ENCODE assay signal across 17 mouse cellular contexts in genomic region chr2:53689223-53689880, GRCm38 (mm10).
A peak's percentile ranks its signal among the peaks of the same experiment; 100 is the strongest.
DNase-seq lines count a peak whose midpoint lies in the region; ATAC-seq and TF ChIP-seq lines count a peak whose summit lies in the region.
"Had no signal": no experiment of that assay in that cellular context is flagged by ENCODE, and none has a peak within 500 bp of the region (broad histone marks: within the 10 kb centered on the region; RNA-seq: fewer than 3 reads in every experiment).

No protein-coding gene starts in this region.

- no peak overlapping the region for H3K4me2 ChIP-seq in midbrain, embryonic 16.5 days (ENCODE audit: low read length)
- H3K4me2 ChIP-seq in stomach, embryonic 16.5 days (ENCODE audit: low read depth, low read length): no peak overlapping the region
- H3K4me2 ChIP-seq: heart, embryonic 15.5 days; liver, embryonic 13.5 days had no signal

- 27% methylated on average over 3 of the region's 3 CpGs for WGBS in midbrain, embryonic 10.5 days
- 20% methylated on average over 3 of the region's 3 CpGs for WGBS in midbrain, embryonic 16.5 days
- WGBS in stomach, embryonic 16.5 days: 23% methylated on average over 3 of the region's 3 CpGs

- no peaks in the 10 kb centered on the region for H3K9me3 ChIP-seq in midbrain, embryonic 10.5 days (replicated peaks)
- H3K9me3 ChIP-seq in midbrain, embryonic 16.5 days (replicated peaks; ENCODE audit: control insufficient read depth, low read length, poor library complexity, severe bottlenecking): no peaks in the 10 kb centered on the region
- no peaks in the 10 kb centered on the region for H3K9me3 ChIP-seq in stomach, embryonic 16.5 days (replicated peaks; ENCODE audit: control insufficient read depth, low read length)
- H3K9me3 ChIP-seq: heart, embryonic 15.5 days; liver, embryonic 13.5 days had no signal

- no peak overlapping the region for H3K4me3 ChIP-seq in gastrocnemius, adult 2 months
- H3K4me3 ChIP-seq in midbrain, embryonic 10.5 days: no peak overlapping the region
- H3K4me3 ChIP-seq in midbrain, embryonic 16.5 days (ENCODE audit: low read depth, low read length): no peak overlapping the region
- H3K4me3 ChIP-seq in stomach, embryonic 16.5 days (replicated peaks; ENCODE audit: low read length): no peak overlapping the region
- H3K4me3 ChIP-seq: heart, embryonic 15.5 days; liver, embryonic 13.5 days had no signal

- H3K4me1 ChIP-seq in midbrain, embryonic 10.5 days: peaks cover 21% of the 10 kb centered on the region
- H3K4me1 ChIP-seq in midbrain, embryonic 16.5 days (ENCODE audit: control insufficient read depth, insufficient read depth, low read length): no peaks in the 10 kb centered on the region
- H3K4me1 ChIP-seq in stomach, embryonic 16.5 days (ENCODE audit: control insufficient read depth, insufficient read depth, low read length): no peaks in the 10 kb centered on the region; the same call in 1 of the 2 replicates
- H3K4me1 ChIP-seq: heart, embryonic 15.5 days; liver, embryonic 13.5 days had no signal

- DNase-seq in gastrocnemius, adult 2 months: no peak
- no peak for DNase-seq in gastrocnemius, adult 18-20 months (ENCODE audit: low spot score)
- peak; percentile 28 for DNase-seq in midbrain, embryonic 10.5 days (ENCODE audit: low spot score)
- DNase-seq in left cerebral cortex, adult 9 months (ENCODE audit: low spot score in 2 of 2): no peak
- no peak for DNase-seq in kidney, postnatal 14 days
- DNase-seq: adrenal gland, postnatal 25 days; cerebellum, adult 9-11 months; gastrocnemius, postnatal 10 days; kidney, adult 18-20 months; layer of hippocampus, postnatal 36 days; liver, embryonic 13.5 days; lung, postnatal 4 days; thymus, postnatal 14 days had no signal

- no peaks in the 10 kb centered on the region for H3K27me3 ChIP-seq in midbrain, embryonic 10.5 days (ENCODE audit: low read depth, poor library complexity, severe bottlenecking)
- H3K27me3 ChIP-seq in midbrain, embryonic 16.5 days (ENCODE audit: control insufficient read depth, insufficient read depth, low read depth, low read length): no peaks in the 10 kb centered on the region
- no peaks in the 10 kb centered on the region for H3K27me3 ChIP-seq in stomach, embryonic 16.5 days (ENCODE audit: control insufficient read depth, insufficient read depth, low read length)
- H3K27me3 ChIP-seq: heart, embryonic 15.5 days; liver, embryonic 13.5 days had no signal

- no peak for ATAC-seq in midbrain, embryonic 16.5 days
- peak; percentile 37; the same call in 1 of the 2 replicates for ATAC-seq in megakaryocyte progenitor cell, adult 5-6 weeks (replicated peaks; ENCODE audit: poor library complexity)
- peak; percentile 56; the same call in 1 of the 2 replicates for ATAC-seq in stomach, embryonic 16.5 days (ENCODE audit: insufficient read depth, low FRiP score)

- H3K36me3 ChIP-seq in midbrain, embryonic 10.5 days: no peaks in the 10 kb centered on the region
- H3K36me3 ChIP-seq in midbrain, embryonic 16.5 days (ENCODE audit: control insufficient read depth, insufficient read depth, low read length): no peaks in the 10 kb centered on the region
- H3K36me3 ChIP-seq in stomach, embryonic 16.5 days (ENCODE audit: control insufficient read depth, insufficient read depth, low read length): no peaks in the 10 kb centered on the region
- H3K36me3 ChIP-seq: heart, embryonic 15.5 days; liver, embryonic 13.5 days had no signal

- peak; percentile 37; the same call in 1 of the 2 replicates for TF ChIP-seq CTCF in gastrocnemius, adult 2 months (IDR thresholded peaks at IDR 0.05)

- no peak overlapping the region for H3K9ac ChIP-seq in midbrain, embryonic 16.5 days (ENCODE audit: low read depth, low read length)
- no peak overlapping the region for H3K9ac ChIP-seq in stomach, embryonic 16.5 days (ENCODE audit: low read length)
- H3K9ac ChIP-seq: heart, embryonic 15.5 days; liver, embryonic 13.5 days had no signal

- intact Hi-C loops in gastrocnemius, adult 2 months (cut with DNase I): no loop called here

- no peak overlapping the region for H3K27ac ChIP-seq in gastrocnemius, adult 2 months
- H3K27ac ChIP-seq in midbrain, embryonic 10.5 days (replicated peaks): peak overlapping the region; percentile 71
- no peak overlapping the region for H3K27ac ChIP-seq in midbrain, embryonic 16.5 days (ENCODE audit: low read length)
- H3K27ac ChIP-seq in stomach, embryonic 16.5 days (ENCODE audit: low read length): no peak overlapping the region; the same call in 1 of the 2 replicates
- H3K27ac ChIP-seq: heart, embryonic 15.5 days; liver, embryonic 13.5 days had no signal
